Mouse (Mus musculus): ENCODE data around the gene Mrpl2.

- TF ChIP-seq EP300 (IDR thresholded peaks at IDR 0.05; ENCODE audit: low read depth) (no peak), CTCF (IDR thresholded peaks at IDR 0.05; ENCODE audit: low read depth) (no peak)
Observed at GRCm38 (mm10) chr17:46685913-46686312, 39.9 kb downstream of the Mrpl2 start.
